Mouse (Mus musculus): ENCODE data around the gene 2010111I01Rik.

2010111I01Rik gene

GRCm38 (mm10) chr13:63151028-63151738, 186.5 kb downstream of the 2010111I01Rik start:
- DNase-seq (ENCODE audit: low read depth, low spot score): peak; percentile 81

GRCm38 (mm10) chr13:63152498-63152897, 187.8 kb downstream of the 2010111I01Rik start:
- no peak for DNase-seq (ENCODE audit: low read depth, low spot score)

GRCm38 (mm10) chr13:63153397-63153796, 188.7 kb downstream of the 2010111I01Rik start:
- no peak for DNase-seq (ENCODE audit: low read depth, low spot score)

- no peak for DNase-seq (ENCODE audit: low read depth, low spot score)
Observed at GRCm38 (mm10) chr13:63154851-63155571, 190.3 kb downstream of the 2010111I01Rik start.

- DNase-seq (ENCODE audit: low read depth, low spot score): no peak
Observed at GRCm38 (mm10) chr13:63156264-63156663, 191.6 kb downstream of the 2010111I01Rik start.

- peak; percentile 34 for DNase-seq (ENCODE audit: low read depth, low spot score)
Observed at GRCm38 (mm10) chr13:63170282-63171073, 205.8 kb downstream of the 2010111I01Rik start.

GRCm38 (mm10) chr13:63171347-63172096, 206.8 kb downstream of the 2010111I01Rik start:
- DNase-seq (ENCODE audit: low read depth, low spot score): peak; percentile 77

- no peak for DNase-seq (ENCODE audit: low read depth, low spot score)
Observed at GRCm38 (mm10) chr13:63172097-63172445, 207.4 kb downstream of the 2010111I01Rik start.

- DNase-seq (ENCODE audit: low read depth, low spot score): no peak
Observed at GRCm38 (mm10) chr13:63174252-63175020, 209.7 kb downstream of the 2010111I01Rik start.

- no peak for DNase-seq (ENCODE audit: low read depth, low spot score)
Observed at GRCm38 (mm10) chr13:63176131-63176530, 211.4 kb downstream of the 2010111I01Rik start.

GRCm38 (mm10) chr13:63177232-63177631, 212.5 kb downstream of the 2010111I01Rik start:
- DNase-seq (ENCODE audit: low read depth, low spot score): no peak

GRCm38 (mm10) chr13:63180641-63181235, 216.0 kb downstream of the 2010111I01Rik start:
- no peak for DNase-seq (ENCODE audit: low read depth, low spot score)

- no peak for DNase-seq (ENCODE audit: low read depth, low spot score)
Observed at GRCm38 (mm10) chr13:63184946-63185345, 220.3 kb downstream of the 2010111I01Rik start.

GRCm38 (mm10) chr13:63186217-63186616, 221.5 kb downstream of the 2010111I01Rik start:
- DNase-seq (ENCODE audit: low read depth, low spot score): no peak

- DNase-seq (ENCODE audit: low read depth, low spot score): no peak
Observed at GRCm38 (mm10) chr13:63186642-63187041, 221.9 kb downstream of the 2010111I01Rik start.

- peak; percentile 55 for DNase-seq (ENCODE audit: low read depth, low spot score)
Observed at GRCm38 (mm10) chr13:63187145-63188143, 222.8 kb downstream of the 2010111I01Rik start.

GRCm38 (mm10) chr13:63188306-63188705, 223.6 kb downstream of the 2010111I01Rik start:
- no peak for DNase-seq (ENCODE audit: low read depth, low spot score)

- DNase-seq (ENCODE audit: low read depth, low spot score): no peak
Observed at GRCm38 (mm10) chr13:63188811-63189210, 224.1 kb downstream of the 2010111I01Rik start.

GRCm38 (mm10) chr13:63193423-63193822, 228.7 kb downstream of the 2010111I01Rik start:
- DNase-seq (ENCODE audit: low read depth, low spot score): peak; percentile 32
